Mouse (Mus musculus) skeletal muscle tissue, adult 2 months (tissue): Measurements from ENCODE around the gene Csrnp2.
A peak's percentile ranks its signal among the peaks of the same experiment; 100 is the strongest.

Source experiments
- DNase-seq: peaks from one replicate; pipeline ENCODE4 v3.0.0-alpha.2; 2012; ENCODE audit warnings: low read depth, low spot score

Csrnp2 gene

DNA sequence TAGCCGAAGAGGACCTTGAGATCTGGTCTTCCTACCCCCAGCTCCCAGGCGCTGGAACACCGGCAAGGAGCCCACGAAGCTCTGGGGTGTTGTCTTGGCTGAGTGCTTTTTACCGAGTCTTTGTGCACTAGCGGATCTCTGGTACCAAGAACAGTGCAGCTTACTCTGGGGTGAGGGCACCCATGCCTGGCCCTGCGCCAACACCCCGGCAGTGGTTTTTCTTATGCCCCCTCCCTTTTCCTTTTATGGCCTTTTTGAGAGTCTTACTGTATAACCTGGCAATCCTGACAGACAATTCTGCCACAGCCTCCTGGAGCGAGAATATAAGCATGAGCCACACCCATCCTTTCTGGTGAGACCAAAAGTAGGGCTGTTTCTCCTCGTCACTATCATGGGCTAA is 16.9 kb downstream of the Csrnp2 start:
- DNase-seq: no peak

DNA sequence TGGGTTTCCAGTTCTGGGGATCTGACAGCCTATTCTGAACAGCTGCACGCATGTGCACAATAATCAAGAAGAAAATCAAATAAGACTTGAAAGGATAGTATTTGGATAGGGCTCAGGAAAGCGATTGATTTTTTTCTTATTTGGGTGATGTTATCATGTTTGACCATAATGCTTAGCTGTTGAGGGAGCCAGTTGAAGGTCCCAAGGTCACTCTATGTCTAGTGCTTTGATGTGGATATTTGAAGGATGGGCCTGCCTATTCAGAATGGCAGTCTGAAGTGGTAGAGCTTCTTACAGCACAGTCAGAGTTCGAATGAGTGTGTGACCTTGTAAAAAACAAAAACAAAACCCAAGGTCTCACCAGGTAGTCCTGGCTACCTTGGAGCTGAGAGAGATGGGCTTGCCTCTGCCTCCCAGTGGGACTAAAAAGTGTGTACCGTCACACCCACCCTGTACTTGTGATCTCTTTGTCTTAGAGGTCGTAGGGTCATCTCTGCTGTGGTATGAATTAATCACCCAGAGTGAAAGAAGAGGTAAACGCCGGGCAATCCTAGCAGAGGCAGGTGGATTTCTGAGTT is 21.3 kb downstream of the Csrnp2 start:
- DNase-seq: no peak

DNA sequence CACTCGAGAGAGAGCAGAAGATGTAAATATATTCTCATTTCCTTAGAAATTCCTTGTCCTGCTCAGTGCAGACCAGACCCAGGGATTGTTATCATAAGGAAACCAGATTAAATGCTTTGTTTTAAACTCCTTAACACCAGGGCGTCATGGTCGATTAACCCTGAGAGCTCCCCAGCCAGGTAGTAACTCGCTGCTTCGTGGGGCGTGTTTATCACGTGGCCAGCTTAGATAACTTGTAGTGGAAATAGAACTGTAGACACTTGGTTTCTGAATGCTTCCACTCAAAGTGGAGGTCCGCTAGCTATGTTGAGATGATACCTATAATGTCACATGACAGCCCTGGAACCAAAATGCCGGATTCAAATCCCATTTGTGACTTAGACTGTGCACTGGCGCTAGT is 25.3 kb downstream of the Csrnp2 start:
- no peak for DNase-seq

DNA sequence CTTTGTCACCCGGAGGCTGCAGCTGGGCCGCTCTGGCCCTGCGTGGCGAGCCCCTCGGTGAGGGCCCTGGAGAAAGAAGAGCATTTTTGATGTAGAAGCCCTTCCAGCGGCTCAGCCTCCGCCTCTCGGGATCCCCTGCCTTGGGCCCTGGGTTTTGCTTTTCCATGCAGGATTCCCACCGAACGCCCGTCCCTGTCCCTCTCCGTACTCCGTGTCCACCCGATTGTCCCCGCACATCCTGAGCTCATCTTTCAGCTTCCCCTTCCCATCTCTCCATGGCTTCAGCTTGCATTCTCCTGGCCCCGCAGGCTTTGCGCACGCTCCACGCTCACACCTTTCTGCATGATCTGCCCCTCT is 26.1 kb downstream of the Csrnp2 start:
- DNase-seq: no peak

DNA sequence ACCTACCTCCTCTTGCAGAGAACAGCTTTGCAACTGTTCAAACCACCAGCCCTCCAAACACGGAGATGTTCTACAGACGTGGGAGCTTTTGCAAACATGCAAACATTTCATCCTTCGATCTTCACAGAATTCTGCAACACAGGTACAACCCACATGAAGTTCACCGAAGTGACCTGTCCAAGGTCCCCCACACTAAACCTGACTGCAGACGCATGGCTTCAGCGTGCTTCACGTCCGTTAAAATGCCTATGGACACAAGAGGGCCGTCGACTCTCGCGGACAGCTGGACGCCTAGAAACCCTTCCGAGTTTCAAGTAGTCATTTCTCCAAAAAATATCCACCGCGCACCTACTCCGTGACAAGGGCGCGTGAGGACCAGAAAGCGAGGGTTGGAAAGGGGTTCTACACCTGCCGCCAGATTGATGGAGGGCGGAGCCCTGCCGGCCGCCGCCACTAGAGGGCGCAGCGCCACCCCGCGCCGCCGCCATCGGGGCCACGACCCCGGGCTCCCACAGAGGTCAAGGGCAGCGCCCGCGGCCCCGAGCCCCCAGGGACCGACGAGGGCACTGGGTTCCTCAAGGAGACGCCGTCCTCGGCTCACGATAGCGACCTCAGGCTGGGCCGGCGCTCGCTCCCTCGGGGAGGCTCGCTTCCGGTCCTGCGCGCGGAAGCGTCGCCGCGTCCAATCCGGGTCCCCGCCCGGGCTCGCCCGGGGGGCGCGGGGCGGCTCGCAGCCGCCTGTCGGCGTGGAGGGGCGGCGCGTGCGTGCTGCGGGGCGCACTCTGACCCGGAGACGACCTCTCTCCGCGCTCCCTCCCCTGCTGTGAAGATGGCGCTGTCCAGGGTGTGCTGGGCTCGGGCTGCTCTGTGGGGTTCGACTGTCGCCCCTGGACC is 26.7 kb downstream of the Csrnp2 start, which contains the start of gene Letmd1:
Gene Letmd1, plus strand, starts transcription at position 729 of the 894 bp plus-strand sequence.
- DNase-seq: peak; percentile 83

DNA sequence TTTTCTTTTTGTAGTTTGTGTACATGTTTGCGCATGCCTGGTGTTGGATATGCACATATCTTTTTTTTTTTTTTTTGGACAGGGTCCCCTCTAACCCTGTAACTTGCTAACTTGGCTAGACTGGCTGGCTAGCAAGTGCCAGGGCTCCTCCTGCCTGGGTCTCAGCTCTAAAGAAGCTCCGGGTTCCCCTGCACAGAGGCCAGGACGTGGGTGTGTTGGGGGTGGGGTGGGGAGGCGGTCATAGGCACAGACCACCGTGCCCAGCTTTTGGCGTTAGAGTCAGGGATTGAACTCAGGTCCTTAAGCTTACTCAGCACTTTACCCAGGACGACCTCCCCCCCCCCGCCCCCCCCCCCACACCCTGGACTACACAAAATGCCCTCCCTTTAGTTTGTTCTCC is 27.6 kb downstream of the Csrnp2 start:
- DNase-seq: no peak

DNA sequence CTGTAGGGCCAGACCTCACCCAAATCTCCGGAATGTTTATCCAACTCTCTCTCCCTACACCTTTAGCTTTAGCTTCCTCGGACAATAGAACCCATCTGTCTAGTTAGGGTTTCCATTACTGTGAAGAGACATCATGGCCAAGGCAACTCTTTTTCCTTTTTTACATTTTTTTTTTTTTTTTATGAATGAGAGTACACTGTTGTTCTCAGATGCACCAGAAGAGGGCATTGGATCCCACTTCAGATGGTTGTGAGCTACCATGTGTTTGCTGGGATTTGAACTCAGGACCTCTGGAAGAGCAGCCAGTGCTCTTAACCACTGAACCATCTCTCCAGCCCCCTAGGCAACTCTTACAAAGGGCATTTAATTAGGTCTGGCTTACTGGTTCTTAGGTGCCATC is 29.9 kb downstream of the Csrnp2 start:
- no peak for DNase-seq

DNA sequence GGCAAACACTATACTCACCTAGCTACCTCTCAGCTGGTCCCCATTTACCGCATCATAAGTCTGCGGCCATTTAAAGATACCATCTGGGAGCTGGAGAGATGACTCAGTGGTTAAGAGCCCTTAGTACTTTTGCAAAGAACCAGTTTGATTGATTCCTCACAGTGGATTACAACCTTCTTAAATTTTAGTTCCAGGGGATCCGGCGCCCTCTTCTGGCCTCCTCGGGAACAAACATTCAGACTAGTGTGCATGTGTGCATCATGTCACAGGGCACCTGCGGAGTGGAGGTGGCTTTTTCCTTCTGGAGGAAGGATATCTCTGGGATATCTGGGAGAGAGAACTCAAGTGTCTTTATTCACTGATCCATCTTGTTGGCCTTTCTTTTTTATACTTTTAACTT is 31.6 kb downstream of the Csrnp2 start:
- DNase-seq: no peak

DNA sequence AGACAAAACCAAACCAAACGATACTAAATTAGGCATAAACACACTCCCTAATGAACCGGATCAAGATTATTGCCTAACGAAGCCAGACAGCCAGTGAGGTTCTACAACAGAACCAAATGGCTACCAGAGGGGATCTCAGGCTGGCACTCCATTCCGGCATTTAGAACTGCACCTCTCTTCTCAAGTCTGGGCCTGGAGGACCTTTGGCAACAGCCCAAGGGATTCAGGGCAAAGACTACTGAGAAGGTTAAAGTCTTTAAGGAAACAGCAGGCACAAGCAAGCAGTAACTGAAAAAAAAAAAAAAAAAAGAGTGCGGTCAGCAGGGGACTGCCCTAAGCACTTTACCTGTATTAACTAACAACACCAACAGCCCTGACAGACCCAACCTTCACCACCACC is 33.2 kb downstream of the Csrnp2 start:
- no peak for DNase-seq

DNA sequence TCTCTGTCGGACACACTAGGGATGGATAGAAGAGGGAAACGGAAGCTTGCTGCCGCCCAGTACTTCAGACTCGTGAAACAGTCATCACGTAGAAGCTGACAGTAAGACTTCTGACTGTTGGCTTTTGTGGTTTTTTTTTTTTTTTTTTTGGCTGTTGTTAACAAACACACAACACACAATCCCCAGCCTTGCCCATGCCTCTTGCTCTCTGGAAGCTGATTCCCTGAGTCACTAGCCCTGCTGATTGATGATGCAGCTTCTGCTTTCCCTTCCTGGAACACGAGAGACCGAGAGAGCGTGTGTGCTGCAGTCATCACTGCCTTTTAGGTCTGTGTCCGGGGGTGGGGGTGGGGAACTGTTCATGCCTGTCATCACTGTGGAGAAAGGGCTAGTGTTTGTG is 33.6 kb downstream of the Csrnp2 start:
- DNase-seq: no peak

DNA sequence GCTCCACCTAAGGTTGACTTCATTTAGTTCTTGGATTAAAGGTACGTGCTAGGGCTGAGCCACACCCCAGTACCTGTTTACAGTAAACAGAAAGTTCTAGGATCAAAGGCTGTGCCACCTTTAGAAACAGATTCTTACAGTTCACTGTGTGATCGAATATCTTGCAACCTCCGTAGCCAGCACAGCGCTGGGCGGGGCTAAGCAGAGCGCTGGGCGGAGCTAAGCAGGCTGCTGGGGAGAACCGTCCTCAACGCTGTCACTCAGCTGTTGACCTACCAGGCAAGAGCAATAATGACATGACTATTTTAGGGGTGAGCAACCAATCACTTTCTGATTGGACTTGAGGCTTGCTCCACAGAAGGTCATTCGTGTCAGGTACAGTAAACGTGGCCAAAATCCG is 34.3 kb downstream of the Csrnp2 start:
- DNase-seq: peak; percentile 43

DNA sequence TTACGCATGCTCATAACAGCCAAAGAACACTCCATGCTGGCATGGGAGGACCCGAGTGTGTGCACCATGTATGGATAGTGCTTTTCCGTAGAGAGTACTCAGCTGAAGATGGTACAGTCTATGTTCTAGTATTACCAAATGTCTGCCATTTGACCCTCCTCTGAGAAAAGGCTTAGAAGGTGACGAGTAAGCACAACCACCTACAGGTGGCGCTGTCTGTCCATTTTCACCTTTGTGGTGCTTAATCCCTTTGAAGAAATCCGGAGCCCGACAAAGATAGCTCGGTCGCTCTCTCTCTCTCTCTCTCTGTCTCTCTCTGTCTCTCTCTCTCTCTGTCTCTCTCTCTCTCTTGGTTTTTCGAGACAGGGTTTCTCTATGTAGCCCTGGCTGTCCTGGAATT is 37.2 kb downstream of the Csrnp2 start:
- peak; percentile 59 for DNase-seq

DNA sequence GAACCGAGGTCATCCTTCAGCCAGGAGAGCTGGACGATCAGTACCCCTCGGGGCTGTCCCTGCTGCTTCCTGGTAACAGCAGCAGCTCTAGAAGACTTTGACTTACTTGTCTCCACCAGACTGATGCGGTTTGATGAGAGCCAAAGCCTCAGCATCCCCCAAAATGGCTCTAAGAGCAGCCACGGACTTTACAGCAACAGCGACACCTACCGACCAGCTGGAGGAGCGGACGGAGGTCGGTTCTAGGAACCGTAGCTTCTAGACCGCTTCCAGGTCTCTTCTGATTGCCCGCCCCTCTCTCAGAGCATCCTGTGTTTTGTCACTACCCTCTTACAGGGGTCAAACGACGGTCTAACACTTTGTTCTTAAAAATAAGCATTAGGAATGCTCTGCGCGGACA is 37.9 kb downstream of the Csrnp2 start:
- DNase-seq: peak; percentile 68

DNA sequence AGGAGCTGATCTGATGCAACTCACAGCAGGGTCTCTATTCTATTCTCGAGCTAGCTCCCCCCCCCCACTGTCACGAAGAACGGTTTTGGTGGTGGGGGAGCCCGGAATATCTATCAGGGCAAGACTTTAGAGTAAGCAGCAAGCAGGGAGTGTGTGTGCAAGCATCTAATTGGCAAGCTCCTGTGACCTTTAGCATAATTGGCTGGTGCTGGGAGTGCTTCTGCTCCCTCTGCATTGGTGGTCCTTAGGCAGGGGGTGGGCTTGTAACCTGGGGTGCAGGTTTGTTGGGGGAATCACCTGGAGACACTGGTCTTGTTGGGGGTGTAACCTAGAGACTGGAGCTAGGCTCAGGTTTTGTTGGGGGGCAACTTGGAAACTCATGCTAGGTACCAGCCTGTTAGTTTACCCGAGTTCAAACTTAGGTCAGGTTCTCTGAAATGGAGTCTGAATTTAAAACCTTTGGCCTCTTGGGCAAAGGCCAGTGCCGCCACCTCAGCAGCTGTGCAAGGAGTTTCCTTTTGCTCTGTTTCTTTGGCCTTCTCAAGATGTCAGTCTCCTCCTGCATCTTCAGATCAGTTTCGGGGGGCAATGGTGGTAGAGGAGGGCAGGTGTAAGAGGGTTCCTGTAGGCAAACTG is 38.8 kb downstream of the Csrnp2 start:
- DNase-seq: no peak

DNA sequence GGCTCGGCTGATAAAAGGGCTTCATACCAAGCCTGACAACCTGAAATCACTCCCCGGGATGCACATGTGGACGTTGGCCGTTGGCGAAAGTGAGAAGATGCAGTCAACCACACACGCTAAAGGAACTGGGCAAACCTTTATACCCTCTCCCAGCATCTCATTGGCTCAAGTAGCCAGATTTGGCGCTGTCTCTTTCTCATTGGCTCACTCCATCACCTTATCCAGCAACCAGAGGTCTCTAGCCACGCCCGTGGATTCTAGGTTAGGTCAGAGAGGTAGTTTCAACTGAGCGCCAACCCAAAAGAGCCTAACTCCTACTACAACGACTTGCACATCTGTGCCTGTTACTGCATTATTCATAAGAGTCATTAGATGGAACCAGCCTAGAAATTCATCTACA is 42.8 kb downstream of the Csrnp2 start:
- no peak for DNase-seq

DNA sequence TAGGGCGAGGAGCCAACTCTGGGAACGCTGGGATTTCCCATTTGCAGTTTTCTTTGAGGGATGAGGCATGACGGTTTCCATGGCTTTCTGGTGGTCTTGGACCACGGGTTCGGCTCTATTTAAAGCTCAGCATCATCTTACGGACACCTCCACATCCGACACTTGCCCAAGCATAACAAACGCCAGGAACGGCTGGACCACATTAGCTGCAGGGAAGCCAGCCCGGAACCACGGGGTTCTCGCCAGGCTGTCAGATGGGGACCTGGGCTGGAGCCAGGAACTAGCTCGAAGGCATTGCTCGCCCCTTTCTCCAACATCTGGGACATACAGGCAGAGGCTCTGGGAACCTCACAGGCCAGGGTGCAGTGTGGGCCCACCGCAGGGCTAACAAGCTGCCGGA is 44.0 kb downstream of the Csrnp2 start:
- peak; percentile 51 for DNase-seq

DNA sequence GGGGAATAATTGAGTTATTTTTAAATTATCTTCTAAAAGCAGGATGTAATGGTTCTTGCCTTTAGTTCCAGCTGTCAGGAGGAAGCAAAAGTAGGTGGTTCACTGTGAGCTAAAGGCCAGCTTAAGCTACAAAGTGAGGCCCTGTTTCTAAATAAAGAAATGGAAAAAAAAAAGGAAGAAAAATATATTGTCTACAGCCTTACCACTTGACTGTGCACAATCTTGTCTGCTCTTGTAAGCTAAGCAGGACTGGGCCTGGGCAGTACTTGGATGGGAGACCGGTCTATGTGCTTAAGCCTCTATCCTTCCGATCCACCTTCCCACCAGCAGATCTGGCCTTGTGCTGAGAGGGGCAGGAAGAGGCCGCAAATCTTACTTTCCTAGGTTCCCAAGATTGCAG is 45.8 kb downstream of the Csrnp2 start:
- DNase-seq: no peak

DNA sequence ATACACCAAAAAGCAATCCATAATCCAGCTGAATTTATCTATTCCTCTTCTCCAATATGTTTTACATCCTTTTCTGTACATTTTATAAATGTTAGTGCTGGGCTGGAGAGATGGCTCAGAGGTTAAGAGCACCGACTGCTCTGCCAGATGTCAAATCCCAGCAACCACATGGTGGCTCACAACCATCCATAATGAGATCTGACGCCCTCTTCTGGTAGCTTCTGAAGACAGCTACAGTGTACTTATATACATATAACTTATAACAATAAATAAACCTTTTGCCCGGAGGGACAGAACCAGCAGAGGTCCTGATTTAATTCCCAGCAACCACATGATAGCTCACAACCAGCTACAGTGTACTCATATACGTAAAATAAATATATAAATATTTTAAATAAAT is 46.7 kb downstream of the Csrnp2 start:
- no peak for DNase-seq

DNA sequence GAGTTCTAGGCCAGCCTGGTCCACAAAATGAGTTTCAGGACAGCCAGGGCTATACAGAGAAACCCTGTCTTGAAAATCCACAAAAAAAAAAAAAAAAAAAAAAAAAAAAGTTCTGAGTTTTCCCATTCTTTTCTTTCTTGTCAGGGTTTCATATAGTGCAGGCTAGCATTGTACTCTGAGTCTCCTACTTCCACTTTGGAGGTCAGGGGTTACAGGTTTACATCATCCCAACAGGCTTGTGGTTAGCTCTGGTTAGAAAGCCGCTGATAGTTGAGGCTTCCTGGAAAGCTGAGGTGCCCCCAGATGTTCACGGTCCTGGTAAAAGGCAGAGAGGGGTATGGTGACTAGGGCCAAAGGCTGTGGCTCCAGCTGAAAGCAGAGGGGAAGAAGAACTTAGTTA is 48.4 kb downstream of the Csrnp2 start:
- no peak for DNase-seq

DNA sequence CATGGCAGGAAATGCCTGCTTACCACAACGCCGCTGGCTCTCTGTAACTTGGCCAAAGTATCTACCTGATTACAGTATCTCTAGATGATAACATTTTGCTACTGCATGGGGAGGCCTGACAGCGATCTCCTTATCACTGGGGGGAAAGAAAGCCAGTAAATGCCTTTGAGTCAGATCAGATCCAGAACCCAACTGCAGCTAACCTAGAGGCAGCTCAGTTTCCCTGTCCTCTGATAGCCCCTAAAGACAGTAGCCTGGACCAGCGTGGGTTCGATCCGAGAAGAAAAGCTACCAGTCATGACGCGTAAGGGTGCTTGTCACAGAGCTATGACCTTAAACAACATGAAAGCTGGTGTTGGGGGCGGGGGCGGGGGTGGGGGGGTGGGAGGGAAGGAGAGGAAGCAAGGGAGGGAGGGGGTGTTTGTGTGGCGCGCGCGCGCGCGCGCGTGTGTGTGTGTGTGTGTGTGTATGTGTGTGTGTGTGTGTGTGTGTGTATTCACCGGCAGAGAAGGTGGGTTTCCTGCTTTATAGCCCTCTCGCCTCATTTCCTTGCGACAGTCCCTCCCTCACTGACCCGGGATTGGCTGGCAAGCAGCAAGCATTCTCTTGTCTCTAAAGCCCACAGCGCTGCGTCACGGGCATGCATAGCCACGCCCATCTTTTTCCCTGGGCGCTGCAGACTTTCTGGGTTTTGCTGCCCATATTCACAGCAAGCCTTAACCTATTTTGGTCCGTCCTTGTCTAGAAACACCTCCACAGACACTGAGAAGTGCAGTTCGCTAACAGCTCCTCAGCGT is 52.0 kb downstream of the Csrnp2 start:
- DNase-seq: peak; percentile 95

DNA sequence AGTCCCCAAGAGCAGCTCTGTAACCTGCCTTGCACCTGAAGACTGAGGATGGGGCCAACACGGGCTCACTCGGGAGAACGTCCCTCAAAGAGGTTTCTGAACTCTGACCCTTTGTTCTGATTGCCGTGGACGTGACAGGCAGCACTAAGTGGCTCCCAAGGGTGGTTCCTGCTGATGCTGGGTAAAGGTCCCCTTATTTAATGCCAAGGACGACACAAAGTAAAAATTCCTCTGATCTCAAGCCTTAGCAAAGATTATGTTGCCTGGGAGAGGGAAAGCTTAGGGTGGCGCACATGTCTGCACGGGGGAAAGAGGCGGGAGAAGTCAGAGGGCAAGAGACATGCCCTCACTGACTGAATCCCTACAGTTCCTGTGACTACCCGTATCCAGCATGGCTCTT is 58.8 kb downstream of the Csrnp2 start:
- no peak for DNase-seq

DNA sequence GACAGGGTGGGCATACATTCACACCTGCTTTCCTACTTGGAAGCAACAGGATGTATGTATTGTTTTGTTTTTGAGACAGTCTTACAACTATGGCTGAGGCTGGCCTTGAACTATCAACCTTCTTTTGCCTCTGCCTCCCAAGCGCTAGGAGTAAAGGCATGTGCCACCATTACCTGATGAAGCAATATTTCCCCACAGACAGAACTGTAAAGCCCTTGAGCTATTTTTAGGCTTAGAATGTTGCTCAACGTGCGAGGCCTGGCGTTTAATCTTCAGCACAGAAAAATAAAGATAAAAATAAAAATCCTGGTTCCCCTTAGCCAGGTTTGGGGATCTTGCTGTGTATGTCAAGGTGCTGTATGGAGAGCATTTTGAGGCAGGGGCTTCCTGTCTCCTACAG is 59.2 kb downstream of the Csrnp2 start:
- DNase-seq: no peak
